Mouse (Mus musculus) thymus, postnatal 0 days (tissue): ENCODE measurements around the gene Cdhr5. TPM values are rescaled to one million over a fixed set of nuclear protein-coding genes. Genes with fewer than 3 reads are reported as not detected.

ENCODE experiments used
- DNase-seq: peaks from one replicate; pipeline ENCODE4 v3.0.0-alpha.2; 2015; ENCODE audit warnings: low spot score
- microRNA counts: library from miRNA; unstranded; fragments of <30 nt; microRNA quantifications from one replicate; lab custom pipeline; 2015
- microRNA-seq: library from miRNA; unstranded; fragments of <30 nt; microRNA quantifications from one replicate; pipeline ENCODE4, GENCODE M21; 2016; ENCODE audit warnings: borderline number of aligned reads
- polyA plus RNA-seq: library from polyadenylated mRNA; unstranded; fragments of >200 nt; fragmentation: Nextera tagmentation; extraction: Ambion mirVana; gene quantifications from 2 replicates; pipeline ENCODE4 v1.2.1, GENCODE M21; 2015

Gene Cdhr5
- polyA plus RNA-seq, 1 experiment from 2014 or later, result 0.42 TPM

- DNase-seq, result no peak
These were observed 53.8 kb downstream of the Cdhr5 start for GRCm38 (mm10) chr7:141222696-141223215.

GRCm38 (mm10) chr7:141222126-141222467 is 54.5 kb downstream of the Cdhr5 start:
- DNase-seq, result no peak

- peak; percentile 96 for DNase-seq
These were observed 55.1 kb downstream of the Cdhr5 start for GRCm38 (mm10) chr7:141221249-141222125.

GRCm38 (mm10) chr7:141220377-141220776 is 56.2 kb downstream of the Cdhr5 start:
- DNase-seq, result no peak

- no peak for DNase-seq
These were observed 57.0 kb downstream of the Cdhr5 start for GRCm38 (mm10) chr7:141219558-141220099.

MicroRNA genes within 50 kb of the gene (microRNA counts, 519-probe panel; counts per million panel counts)
- microRNA mmu-miR-210 (lab: Ali Mortazavi, UCI), result 5,689 counts per million, percentile 87 among the panel's probes with 10 or more counts

Small RNA genes lying within 50 kb of the gene (microRNA-seq; reads per million reads assigned to microRNA genes)
- 1,321 reads per million, percentile 75 among the genes with 10 or more reads in this experiment for gene Mir210

Other genes starting within 250 kb of the Cdhr5 start
- gene Gm17387, start 247.7 kb downstream of the Cdhr5 start, polyA plus RNA-seq, result not detected in 2 replicates
- 2.0 and 2.5 TPM in 2 replicates for gene B4galnt4, start 215.7 kb downstream of the Cdhr5 start, polyA plus RNA-seq
- 45.1 and 47.8 TPM in 2 replicates for gene Pkp3, start 198.6 kb downstream of the Cdhr5 start, polyA plus RNA-seq
- gene Sigirr, start 176.2 kb downstream of the Cdhr5 start, polyA plus RNA-seq, result 45.9 and 51.9 TPM in 2 replicates
- gene Ano9, start 159.0 kb downstream of the Cdhr5 start, polyA plus RNA-seq, result 0.18 and 0.33 TPM in 2 replicates
- gene Ptdss2, start 154.4 kb downstream of the Cdhr5 start, polyA plus RNA-seq, result 25.5 and 28.8 TPM in 2 replicates
- gene Rnh1, start 103.9 kb downstream of the Cdhr5 start, polyA plus RNA-seq, result 71.2 and 72.2 TPM in 2 replicates
- 58.8 and 66.5 TPM in 2 replicates for gene Hras, start 82.8 kb downstream of the Cdhr5 start, polyA plus RNA-seq
- 2.5 and 2.9 TPM in 2 replicates for gene Lrrc56, start 82.6 kb downstream of the Cdhr5 start, polyA plus RNA-seq
- 1.1 and 1.8 TPM in 2 replicates for gene Lmntd2, start 62.7 kb downstream of the Cdhr5 start, polyA plus RNA-seq
- gene Rassf7, start 60.9 kb downstream of the Cdhr5 start, polyA plus RNA-seq, result 19.7 and 20.6 TPM in 2 replicates
- gene Phrf1, start 48.0 kb downstream of the Cdhr5 start, polyA plus RNA-seq, result 63.0 and 67.4 TPM in 2 replicates
- 46.6 and 46.7 TPM in 2 replicates for gene Irf7, start 10.3 kb downstream of the Cdhr5 start, polyA plus RNA-seq
- gene Sct, start 2.3 kb upstream of the Cdhr5 start, polyA plus RNA-seq, result 3.9 and 5.0 TPM in 2 replicates
- 0.33 and 0.40 TPM in 2 replicates for gene Drd4, start 15.2 kb upstream of the Cdhr5 start, polyA plus RNA-seq
- gene Deaf1, start 50.9 kb upstream of the Cdhr5 start, polyA plus RNA-seq, result 25.6 and 27.6 TPM in 2 replicates
- 43.0 and 45.6 TPM in 2 replicates for gene Tmem80, start 51.0 kb upstream of the Cdhr5 start, polyA plus RNA-seq
- gene Eps8l2, start 62.1 kb upstream of the Cdhr5 start, polyA plus RNA-seq, result 8.1 and 10.4 TPM in 2 replicates
- 379 and 423 TPM in 2 replicates for gene Taldo1, start 115.4 kb upstream of the Cdhr5 start, polyA plus RNA-seq
- 52.1 and 53.8 TPM in 2 replicates for gene Gatd1, start 137.3 kb upstream of the Cdhr5 start, polyA plus RNA-seq
- gene Cend1, start 152.7 kb upstream of the Cdhr5 start, polyA plus RNA-seq, result 0.24 and 0.26 TPM in 2 replicates
- gene Slc25a22, start 161.1 kb upstream of the Cdhr5 start, polyA plus RNA-seq, result 19.0 and 19.1 TPM in 2 replicates
- 13.2 and 14.2 TPM in 2 replicates for gene Pidd1, start 167.2 kb upstream of the Cdhr5 start, polyA plus RNA-seq
- 2,028 and 2,062 TPM in 2 replicates for gene Rplp2, start 170.6 kb upstream of the Cdhr5 start, polyA plus RNA-seq
- gene Pnpla2, start 178.4 kb upstream of the Cdhr5 start, polyA plus RNA-seq, result 49.2 and 50.5 TPM in 2 replicates
- 6.1 and 8.9 TPM in 2 replicates for gene Cracr2b, start 184.3 kb upstream of the Cdhr5 start, polyA plus RNA-seq
- 11.7 and 13.0 TPM in 2 replicates for gene Cd151, start 190.6 kb upstream of the Cdhr5 start, polyA plus RNA-seq
- gene Polr2l, start 198.3 kb upstream of the Cdhr5 start, polyA plus RNA-seq, result 73.5 and 85.3 TPM in 2 replicates
- 24.7 and 28.5 TPM in 2 replicates for gene Tspan4, start 198.5 kb upstream of the Cdhr5 start, polyA plus RNA-seq